Mouse (Mus musculus) frontal cortex, postnatal 25 days (tissue): ENCODE results near the gene Pltp.
A peak's percentile ranks its signal among the peaks of the same experiment; 100 is the strongest.

Experiments used
- DNase-seq, 2 experiments: peaks; one replicate each; pipeline ENCODE4 v3.0.0; 2022; ENCODE audit warnings: low spot score in 2 of 2

The Pltp gene

DNA sequence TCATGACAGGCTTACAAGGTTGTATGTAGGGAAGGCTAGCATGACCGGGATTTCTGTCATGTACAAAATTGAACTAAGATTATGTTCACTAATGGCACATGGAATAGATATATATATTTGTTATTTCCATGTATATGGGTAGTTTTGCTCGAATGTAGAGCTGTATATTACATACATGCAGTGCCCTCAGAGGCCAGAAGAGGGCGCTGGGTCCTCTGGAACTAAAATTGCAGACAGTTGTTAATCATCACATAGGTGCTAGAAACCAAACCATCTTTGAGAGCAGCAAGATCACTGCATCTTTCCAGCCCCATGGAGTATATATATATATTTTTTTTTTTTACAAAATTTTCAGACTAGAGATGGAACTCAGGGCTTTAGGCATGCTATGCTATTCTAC lies 11.7 kb downstream of the Pltp start:
- no peak for DNase-seq

DNA sequence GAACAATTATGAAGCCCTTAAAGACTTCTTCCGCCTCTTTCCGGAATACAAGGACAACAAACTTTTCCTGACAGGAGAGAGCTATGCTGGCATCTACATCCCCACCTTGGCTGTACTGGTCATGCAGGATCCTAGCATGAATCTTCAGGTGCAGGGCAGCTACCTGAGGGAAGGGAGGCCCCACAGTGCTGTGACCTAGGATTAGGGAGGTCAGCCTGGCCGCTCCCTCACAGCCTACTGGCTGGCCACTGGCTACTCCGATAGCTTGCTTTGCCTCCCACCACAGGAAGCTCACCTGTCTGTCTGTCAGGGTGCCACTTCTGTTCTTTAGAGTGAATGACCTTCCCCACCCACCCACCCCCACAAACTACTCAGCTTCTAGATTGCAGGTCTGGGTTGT lies 22.3 kb downstream of the Pltp start:
- DNase-seq: no peak

DNA sequence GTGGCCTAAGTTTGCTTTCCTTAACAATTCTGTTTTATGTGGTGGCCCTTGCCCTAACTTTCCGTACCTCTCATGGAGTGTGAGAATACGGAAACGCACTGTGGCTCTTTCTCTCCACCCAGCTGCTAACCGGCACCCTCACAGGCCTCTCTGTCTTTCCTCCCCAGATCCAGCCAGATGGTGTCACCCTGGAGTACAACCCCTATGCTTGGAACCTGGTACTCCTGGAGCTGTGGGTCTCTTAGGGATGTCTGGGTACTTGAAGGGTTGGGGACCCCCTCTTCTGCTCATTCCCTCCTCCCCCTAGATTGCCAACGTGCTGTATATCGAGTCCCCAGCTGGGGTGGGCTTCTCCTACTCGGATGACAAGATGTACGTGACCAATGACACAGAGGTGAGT lies 23.0 kb downstream of the Pltp start:
- DNase-seq: no peak

DNA sequence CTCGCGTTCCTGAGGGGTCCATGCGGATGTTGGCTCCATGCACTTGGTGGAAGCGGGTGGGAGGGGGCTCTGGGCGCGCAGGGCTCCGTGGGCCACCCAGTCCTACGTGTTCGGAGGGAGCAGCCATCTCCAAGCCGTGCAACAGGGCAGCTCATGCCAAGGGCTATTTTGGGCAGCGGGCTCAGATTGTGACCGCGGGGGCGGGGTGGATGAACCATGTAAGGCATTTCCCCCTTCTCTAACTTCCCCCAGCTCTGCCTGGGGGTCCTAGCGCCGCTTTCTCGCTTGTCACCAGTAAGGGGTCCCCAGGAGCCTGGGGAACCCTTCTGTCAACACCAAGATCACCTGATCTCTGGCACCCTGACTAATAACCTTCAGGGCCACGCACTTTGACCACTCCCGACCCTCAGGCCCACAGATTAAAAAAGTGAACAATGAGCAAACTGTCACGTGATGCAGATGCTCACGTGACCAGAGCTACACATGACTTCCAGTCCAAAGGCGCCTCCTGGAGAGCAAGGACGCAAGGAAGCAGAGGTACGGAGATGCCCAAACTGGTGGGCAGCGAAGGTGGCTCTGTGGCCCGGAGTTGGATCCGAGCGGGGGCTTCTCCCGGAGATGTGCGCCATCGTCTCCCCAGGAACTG lies 24.1 kb downstream of the Pltp start, which contains the start of gene Neurl2:
Neurl2 (minus strand) TSS at position 143 of the 646 bp plus-strand sequence.
- DNase-seq: peak; percentile 91 to 93

DNA sequence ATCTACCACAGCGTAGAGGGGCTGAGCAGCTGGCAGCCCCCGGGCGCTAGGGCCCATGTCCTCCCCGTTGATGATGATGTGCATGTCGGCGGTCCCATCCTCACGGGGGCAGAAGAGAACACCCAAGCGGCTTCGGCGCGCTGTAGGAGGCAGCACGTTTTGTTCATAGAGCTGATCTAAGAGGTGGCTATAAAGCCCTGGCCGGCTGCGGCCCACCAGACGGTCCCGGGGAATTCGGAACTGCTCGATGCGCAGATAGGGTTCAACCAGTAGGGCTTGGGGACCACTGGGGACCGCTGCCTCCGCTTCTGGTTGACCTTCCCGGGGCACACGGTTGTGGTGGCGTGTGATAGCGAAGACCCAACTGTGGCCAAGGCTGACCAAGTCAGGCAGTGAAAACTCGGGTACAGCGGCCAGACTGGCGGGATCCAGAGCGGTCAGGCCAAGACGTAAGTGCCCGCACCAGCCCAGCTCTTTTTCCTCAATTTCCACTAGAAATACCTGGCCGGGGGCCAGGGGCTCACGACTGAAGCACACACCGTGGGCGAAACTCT lies 24.7 kb downstream of the Pltp start, which contains the start of gene Ctsa:
Ctsa (plus strand) TSS at position 126 of the 554 bp plus-strand sequence.
- peak; percentile 70 to 73 for DNase-seq

DNA sequence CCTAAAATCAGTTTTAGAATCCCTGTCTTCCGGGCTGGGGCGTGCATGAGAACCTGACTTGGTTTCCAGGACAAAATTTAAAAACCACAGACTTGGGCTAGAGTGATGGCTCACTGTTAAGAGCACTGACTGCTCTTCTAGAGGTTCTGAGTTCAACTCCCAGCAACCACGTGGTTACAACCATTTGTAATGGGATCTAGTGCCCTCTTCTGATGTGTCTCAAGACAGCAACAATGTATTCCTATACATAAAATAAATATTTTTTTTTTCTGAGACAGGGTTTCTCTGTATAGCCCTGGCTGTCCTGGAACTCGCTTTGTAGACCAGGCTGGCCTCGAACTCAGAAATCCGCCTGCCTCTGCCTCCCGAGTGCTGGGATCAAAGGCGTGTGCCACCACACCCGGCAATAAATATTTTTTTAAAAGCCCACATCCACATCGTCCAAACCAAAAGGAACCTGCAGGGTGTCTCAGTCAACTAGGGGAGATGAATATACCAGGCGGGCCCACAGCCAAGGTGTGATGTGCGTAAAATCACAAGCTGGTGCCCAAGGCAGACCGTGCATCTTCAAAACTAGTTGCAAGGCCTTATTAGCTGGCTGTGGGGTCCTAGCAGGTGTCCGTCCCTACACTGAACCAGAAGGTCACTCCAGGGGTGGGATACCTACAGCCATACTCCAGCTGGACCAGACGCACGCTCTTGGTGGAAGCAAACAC lies 25.3 kb downstream of the Pltp start:
- no peak for DNase-seq

DNA sequence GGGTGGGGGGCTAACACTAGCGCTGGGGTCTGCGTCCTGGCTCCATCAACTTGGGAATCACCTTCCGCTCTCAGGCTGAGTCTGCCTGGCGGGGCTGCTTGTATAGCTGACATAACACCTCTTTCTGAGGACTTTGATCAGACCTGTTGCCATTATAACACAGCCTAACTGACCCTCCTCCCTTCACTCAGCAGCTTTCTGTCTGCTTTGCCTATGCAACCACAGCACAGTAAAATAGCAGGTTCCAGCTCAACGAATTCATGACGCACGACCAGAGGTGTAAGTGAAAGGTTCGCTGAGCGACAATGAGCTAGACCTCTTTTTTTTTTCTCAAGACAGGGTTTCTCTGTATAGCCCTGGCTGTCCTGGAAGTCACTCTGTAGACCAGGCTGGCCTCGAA lies 26.5 kb downstream of the Pltp start:
- no peak for DNase-seq

DNA sequence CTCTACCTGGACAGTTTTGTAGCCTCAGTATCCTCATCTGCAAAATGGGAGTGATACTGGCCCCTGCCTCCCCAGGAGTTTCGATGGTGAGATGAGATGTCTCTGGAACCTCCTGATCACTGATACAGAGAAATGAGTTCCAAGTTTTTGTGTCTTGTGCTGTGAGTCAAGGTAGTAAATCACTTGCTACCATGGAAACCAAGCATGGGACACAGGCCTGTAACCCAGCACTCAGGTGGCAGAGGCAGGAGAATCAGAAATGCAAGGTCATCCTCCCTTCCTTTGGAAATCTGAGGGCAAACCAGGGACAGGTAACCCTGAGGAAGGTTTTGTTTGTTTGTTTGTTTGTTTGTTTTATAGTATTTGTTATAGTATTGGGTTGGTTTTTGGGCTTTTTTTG lies 28.4 kb downstream of the Pltp start:
- DNase-seq: no peak

DNA sequence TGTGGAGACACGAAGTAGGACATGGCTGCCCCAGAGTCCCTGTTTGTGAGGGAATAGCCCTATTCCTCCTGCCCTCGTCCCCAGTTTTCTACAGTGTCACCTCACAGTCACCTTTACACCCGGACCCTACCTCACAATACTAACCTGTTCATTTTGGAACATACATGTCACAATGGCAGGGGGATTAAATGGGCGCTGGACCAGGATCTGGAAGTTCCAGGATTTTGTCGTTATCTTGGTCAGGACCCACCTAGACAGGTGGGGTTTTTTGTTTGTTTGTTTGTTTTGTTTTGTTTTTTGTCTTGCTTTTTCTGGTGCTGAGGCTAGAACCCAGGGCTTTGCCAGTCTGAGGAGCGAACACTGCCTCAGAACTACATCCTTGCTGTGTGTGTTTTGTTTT lies 29.1 kb downstream of the Pltp start, which contains the start of gene Spata25:
Spata25 (minus strand) TSS at position 101 of the 400 bp plus-strand sequence.
- DNase-seq: no peak

DNA sequence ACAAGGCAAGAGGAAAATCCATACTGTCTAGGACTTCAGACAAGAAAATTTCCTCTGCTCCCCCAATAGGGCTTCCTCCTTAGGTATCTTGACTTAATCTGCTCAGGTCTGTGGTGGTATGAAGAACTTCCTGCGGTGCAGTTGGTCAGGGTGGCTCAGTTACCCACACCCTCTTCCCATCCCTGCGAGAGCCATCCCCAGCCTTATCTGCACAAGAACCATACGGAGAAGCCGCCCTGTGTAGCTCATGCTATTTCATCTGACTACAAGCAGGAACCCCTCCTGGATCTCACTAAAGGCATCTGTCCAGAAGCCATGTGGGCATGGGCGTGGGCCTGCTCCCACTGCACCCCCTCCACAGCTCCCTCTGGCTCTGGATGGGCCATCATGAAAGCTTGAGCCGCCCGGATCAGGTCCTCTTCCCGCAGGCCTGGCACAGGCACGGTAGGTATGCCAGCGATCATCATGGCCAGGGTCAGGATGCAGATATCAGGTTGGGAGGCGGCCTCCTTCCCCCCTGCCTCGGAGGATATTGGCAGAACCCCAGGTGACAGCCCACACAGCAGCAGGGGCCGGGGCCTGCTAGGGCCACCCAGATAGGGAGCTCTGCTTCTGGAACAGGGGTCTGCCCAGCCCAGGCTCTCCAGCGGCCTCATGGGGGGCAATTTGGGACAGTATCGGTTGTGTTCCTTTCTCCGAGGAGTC lies 30.2 kb downstream of the Pltp start:
- DNase-seq: no peak

DNA sequence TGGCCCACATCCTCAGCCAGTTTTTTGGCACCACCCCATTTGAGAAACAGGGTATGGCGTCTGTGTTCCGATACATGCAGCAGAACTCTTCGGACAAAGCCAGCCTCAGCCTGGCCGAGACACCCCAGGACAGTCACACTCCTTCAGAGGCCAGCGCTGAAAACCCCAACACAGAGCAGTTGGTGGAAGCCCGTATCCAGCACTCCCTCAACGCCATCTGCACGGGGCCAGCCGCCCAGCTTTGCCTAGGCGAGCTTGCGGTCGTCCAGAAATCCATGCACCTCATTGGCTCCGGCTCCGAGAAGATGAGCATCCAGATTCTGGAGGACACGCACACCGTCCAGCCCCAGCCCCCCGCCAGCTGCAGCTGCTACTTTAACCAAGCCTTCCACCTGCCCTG lies 32.0 kb downstream of the Pltp start:
- no peak for DNase-seq

DNA sequence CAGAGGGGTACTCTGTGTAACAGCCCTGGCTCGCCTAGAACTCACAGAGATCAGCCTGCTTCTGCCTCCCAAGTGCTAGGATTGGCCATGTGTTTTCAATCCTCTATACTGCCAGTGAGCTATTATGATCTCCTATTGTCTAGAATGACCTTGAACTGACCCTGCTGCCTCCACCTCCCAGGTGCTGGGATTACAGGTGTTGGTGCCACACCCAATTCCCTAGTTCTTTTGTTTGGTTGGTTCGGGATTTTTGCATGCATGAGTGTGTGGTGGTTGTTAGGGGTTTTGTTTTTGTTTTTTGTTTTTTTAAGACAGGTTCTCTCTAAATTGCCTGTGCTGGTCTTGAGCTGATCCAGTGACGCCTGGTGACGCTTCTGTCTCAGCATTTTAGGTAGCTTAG lies 33.5 kb downstream of the Pltp start:
- DNase-seq: no peak

DNA sequence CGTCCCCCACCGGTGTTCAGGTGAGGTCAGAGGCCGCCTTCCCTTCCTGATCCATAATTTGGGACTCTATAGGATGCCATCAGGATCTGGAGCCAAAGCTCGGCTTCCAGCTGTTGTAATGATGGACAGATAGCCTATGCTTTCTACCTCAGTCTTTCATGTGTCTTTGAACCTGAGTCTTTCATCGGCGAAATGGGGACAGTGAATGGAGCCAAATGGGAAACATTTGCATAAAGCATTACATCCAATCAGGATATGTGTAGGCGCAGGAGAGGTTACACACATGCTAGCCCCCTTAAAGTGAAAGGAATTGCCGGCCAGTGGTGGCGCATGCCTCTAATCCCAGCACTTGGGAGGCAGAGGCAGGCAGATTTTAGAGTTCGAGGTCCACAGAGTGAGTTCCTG lies 34.3 kb downstream of the Pltp start:
- DNase-seq: no peak

DNA sequence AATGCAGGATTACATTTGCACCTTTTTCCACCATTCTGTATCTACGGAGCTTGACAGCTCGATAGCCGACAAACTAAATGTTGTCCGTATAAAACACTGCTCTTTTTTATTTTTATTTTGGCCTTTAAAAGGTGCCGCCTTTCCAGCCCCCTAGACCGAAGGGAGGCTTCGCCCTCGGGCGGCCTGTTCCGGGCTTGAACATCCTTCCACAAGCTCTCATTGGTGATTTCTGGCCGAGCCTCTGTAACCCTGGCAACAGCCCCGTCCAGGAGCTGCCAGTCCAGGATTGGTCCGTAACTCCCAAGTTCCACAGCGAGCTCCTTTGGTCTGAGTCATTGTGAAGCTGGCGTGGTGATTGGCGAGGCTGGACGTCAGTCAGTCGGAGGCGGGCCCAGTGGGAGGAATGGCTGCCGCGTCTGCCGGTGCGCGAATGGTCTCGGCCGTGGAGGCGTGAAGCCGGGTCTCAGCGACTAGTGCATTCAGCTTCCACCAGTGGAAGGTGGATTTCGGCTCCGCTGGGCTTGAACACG lies 34.8 kb downstream of the Pltp start, which contains the start of gene Zswim1:
Zswim1 (plus strand) TSS at position 51 of the 530 bp plus-strand sequence.
- DNase-seq: peak; percentile 100

DNA sequence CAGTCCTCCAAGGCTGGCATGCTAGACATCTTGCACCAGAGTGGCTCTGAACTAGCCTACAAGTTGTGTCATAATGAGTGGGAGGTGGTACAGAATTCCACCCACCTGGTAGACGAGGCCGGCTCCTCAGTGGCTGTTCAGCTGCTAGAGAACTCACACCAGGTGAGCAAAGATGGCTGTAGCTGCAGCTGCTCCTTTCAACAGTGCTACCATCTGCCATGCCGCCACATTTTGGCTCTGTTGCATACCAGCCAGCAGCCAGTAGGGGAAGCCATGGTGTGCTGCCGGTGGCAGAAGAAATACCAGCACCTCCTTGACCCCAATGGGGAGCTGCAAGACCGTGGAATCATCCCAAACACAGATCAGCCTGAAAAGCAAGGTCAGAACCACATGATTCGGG lies 36.5 kb downstream of the Pltp start:
- DNase-seq: no peak

DNA sequence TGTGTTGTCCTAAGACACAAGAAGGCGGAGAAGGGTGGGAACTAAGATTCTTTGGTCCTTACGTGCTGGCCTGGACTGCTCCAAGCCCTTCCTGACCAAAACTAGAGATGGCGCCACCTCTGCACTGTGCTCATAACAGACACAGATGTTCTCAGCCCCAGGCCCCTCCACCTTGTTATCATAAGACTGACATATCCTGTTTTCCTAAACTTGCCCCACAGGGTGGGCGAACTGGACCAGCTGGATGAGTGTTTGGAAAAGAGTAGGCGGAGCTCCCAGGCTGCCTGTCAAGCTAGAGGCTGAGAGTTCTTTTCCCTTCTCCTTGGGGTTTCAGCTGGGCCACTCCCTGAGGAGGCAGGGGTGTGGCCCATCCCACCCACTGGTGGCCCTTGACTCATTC lies 39.8 kb downstream of the Pltp start:
- DNase-seq: no peak

DNA sequence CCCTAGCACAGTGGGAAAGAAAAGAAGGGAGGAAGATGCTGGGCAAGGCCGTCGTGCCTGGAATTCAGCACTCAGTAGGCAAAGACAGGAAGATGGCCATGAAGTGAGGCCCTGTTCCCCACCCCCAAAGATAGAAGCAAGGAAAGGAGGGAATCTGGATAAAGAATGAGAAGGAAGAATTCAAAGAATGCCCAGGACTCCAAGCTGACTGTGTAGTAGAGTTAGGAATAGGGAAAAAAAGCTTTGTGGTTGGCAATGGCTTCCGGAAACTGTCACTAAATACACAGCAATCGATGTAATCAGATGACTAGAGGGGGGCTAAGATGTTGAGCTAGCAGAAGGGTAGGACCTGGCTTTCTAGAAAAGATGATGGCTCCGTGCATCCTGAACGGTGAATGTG lies 40.3 kb downstream of the Pltp start:
- no peak for DNase-seq

DNA sequence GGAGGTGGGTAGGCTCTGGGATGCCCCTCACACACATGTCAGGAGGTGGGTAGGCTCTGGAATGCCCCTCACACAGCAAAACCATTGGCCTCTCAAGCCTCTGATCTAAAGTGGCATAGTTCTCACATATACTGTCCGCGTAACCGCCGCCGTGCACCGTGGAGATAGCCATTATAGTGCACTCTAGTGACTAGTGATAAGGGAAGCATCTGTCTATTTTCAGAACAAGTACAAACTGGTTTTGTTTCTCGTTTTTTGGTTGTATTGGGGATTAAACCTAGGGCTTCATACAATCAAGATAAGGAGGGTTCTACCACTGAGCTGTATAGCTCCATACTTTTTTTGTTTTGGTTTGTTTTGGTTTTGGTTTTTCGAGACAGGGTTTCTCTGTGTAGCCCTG lies 41.7 kb downstream of the Pltp start:
- no peak for DNase-seq

DNA sequence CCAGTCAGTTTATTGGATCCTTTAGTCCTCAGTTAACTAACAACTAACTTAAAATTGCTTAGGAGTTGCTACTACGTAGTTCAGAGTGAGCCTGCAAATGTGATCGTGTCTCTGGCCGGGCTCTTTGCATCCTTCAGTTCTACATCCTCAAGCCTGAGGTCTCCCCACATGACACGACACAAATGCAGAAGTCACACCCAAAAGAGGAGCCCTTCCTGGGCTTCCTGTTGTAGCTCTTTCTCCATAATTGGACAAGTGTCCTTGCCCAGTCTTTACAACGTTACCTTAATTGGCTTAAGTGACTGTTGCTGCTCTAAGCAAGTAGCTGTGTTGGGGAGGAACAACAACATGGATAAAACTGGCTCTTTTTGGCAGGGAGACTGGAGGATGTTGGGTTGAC lies 42.2 kb downstream of the Pltp start:
- no peak for DNase-seq

DNA sequence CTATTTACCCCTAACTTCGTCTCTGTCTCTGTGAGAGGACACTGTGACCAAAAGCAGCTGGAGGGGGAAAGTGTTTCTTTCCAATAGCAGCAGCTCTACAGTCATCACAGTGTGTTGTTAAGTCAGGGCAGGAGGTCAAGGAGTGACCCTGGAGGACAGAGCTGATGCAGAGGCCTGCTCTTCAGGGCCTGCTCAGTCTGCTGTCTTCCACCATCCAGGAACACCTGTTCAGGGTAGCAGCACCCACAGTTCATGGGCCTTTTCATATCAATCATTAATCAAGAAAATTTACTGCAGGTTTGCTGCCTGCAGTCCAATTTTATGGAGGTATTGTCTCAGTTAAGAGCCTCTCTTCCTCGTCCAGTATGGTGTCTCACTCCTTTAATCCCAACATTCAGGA lies 44.0 kb downstream of the Pltp start:
- DNase-seq: no peak

DNA sequence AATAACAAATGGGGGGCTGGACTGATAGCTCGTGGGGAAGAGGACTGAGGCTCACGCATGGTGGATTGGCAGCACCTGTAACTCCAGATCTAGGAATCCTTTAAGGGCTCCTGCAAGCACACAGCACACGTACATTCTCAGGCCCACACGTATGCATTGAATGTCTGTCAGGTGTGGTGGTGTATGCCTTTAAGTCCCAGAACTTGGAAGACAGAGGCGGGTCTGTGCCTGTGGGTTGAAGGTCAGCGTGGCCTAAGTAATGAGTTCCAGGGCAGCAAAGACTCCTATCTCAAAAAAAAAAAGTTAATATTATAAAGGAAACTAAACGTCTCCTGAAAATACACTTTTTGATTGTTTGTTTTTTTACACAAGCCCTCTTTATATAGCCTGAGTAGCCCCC lies 50.9 kb downstream of the Pltp start:
- DNase-seq: no peak

DNA sequence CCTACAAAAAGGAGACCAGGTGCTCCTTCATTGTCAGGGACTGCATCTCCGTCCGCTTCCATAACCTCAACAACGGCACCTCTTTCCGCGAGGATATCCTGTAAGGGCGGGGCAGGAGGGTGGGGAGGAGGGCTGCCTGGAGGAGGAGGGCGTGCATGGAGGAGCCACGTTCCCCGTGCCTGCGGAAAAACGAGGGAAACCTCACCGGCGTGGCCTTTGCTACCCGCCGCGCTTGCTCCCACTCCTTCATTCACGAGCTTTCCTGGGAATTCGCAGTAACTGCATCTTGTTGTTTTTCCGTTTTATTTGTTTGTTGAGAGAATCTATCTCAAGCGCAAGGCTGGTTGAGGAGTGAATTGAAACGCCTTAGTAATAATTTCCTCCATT lies 52.2 kb downstream of the Pltp start:
- no peak for DNase-seq
